Mouse (Mus musculus): ENCODE results near the gene Cdc45.

DNA sequence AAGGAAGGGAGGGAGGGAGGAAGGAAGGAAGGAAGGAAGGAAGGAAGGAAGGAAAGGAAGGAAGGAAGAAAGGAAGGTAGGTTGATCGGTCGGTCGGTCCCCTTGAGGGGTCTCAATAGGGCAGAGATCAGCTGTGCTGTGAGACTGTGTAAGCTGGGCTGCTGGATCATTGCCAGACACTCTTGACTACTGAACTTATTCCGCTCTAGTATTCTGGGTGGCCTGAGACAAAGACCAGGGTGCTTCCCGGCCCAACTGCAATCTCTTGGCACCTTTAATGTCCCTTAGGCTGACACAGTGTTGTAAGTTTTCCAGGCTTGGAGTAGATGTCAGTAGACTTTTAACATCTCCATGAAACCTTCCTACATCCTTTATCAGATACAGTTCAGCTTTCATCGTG, 17.3 kb upstream of the Cdc45 start:
- TF ChIP-seq MYOD1 (IDR thresholded peaks at IDR 0.05; ENCODE audit: control insufficient read depth, insufficient read length, low read depth) (no peak), CTCF (IDR thresholded peaks at IDR 0.05; ENCODE audit: control insufficient read depth, insufficient read depth, insufficient read length) (no peak), MAX (IDR thresholded peaks at IDR 0.05) (no peak), CEBPB (IDR thresholded peaks at IDR 0.05; ENCODE audit: low read depth) (no peak)

All from C2C12 (cell line).